Mouse (Mus musculus): ENCODE measurements around the gene Pms2. TPM values are rescaled to one million over a fixed set of nuclear protein-coding genes. Genes with fewer than 3 reads are reported as not detected.

Gene Pms2
- total and polyA plus RNA-seq, 3 experiments: 16.5 to 17.3 TPM; not detected in 1

- Histone ChIP-seq H3K9me3 (replicated peaks; ENCODE audit: insufficient read depth, low read length) (no peaks in the 10 kb centered on the region), H3K9ac (ENCODE audit: control insufficient read depth, low read depth, low read length, poor library complexity, severe bottlenecking) (no peak overlapping the region), H3K4me3 (ENCODE audit: control insufficient read depth in 1 of 2, insufficient read depth in 1 of 2, low read depth in 2 of 2, low read length in 2 of 2) (no peak overlapping the region), H3K36me3 (ENCODE audit: control insufficient read depth in 1 of 2, insufficient read depth in 2 of 2, low read length in 2 of 2) (peaks cover 5 to 9% of the 10 kb centered on the region in 2 experiments), H3K27ac (ENCODE audit: control insufficient read depth, low read depth, low read length) (no peak overlapping the region), H3K27me3 (ENCODE audit: control insufficient read depth in 1 of 2, insufficient read depth in 2 of 2, low read length in 2 of 2) (no peaks in the 10 kb centered on the region), H3K4me1 (ENCODE audit: control insufficient read depth in 1 of 2, insufficient read depth in 2 of 2, low read length in 2 of 2) (peaks cover 2 to 13% of the 10 kb centered on the region in 2 experiments), H3K79me2 (ENCODE audit: control insufficient read depth, insufficient read depth, low read length, poor library complexity) (no peaks in the 10 kb centered on the region)
- TF ChIP-seq POLR2A (IDR thresholded peaks at IDR 0.05; ENCODE audit: control insufficient read depth in 1 of 2, insufficient read depth in 1 of 2, low read depth in 1 of 2, low read length in 2 of 2, poor library complexity in 1 of 2): no peak
- TF ChIP-seq GABPA (IDR thresholded peaks at IDR 0.05; ENCODE audit: low read depth, low read length): no peak
- TF ChIP-seq GATA1 (IDR thresholded peaks at IDR 0.05; ENCODE audit: low read depth, low read length): no peak
- TF ChIP-seq SIN3A (IDR thresholded peaks at IDR 0.05; ENCODE audit: low read length): no peak
- TF ChIP-seq ELF1 (IDR thresholded peaks at IDR 0.05; ENCODE audit: low read depth, low read length): no peak
- TF ChIP-seq USF2 (IDR thresholded peaks at IDR 0.05; ENCODE audit: borderline replicate concordance in 1 of 2, insufficient read depth in 1 of 2, low read depth in 1 of 2, low read length in 2 of 2): no peak
- TF ChIP-seq USF1 (IDR thresholded peaks at IDR 0.05; ENCODE audit: low read depth, low read length): no peak
- no peak for TF ChIP-seq CHD1 (IDR thresholded peaks at IDR 0.05; ENCODE audit: low read depth, low read length)
- TF ChIP-seq EP300 (IDR thresholded peaks at IDR 0.05; ENCODE audit: low read depth in 1 of 2, low read length in 2 of 2): no peak
- TF ChIP-seq ZMIZ1 (IDR thresholded peaks at IDR 0.05; ENCODE audit: low read depth, low read length): no peak
- TF ChIP-seq ZC3H11A (IDR thresholded peaks at IDR 0.05; ENCODE audit: low read depth, low read length): no peak
- no peak for TF ChIP-seq MXI1 (IDR thresholded peaks at IDR 0.05; ENCODE audit: low read depth, low read length)
- TF ChIP-seq JUND (IDR thresholded peaks at IDR 0.05; ENCODE audit: low read depth, low read length): no peak
- no peak for TF ChIP-seq MAX (IDR thresholded peaks at IDR 0.05; ENCODE audit: low read length)
- TF ChIP-seq ETS1 (IDR thresholded peaks at IDR 0.05; ENCODE audit: low read depth, low read length): no peak
- no peak for TF ChIP-seq POLR2AphosphoS5 (IDR thresholded peaks at IDR 0.05; ENCODE audit: borderline replicate concordance, low read depth, low read length)
- no peak for TF ChIP-seq SMC3 (IDR thresholded peaks at IDR 0.05; ENCODE audit: low read depth, low read length)
- no peak for DNase-seq (ENCODE audit: low read depth, low spot score)
These were observed 19.0 kb upstream of the Pms2 start for GRCm38 (mm10) chr5:143890741-143891140.

GRCm38 (mm10) chr5:143892255-143892886 is 17.4 kb upstream of the Pms2 start:
- no peak for DNase-seq (ENCODE audit: low read depth, low spot score)
- Histone ChIP-seq H3K9ac (ENCODE audit: control insufficient read depth, low read depth, low read length, poor library complexity, severe bottlenecking) (no peak overlapping the region), H3K27ac (ENCODE audit: control insufficient read depth, low read depth, low read length) (no peak overlapping the region), H3K27me3 (ENCODE audit: control insufficient read depth in 1 of 2, insufficient read depth in 2 of 2, low read length in 2 of 2) (no peaks in the 10 kb centered on the region), H3K9me3 (replicated peaks; ENCODE audit: insufficient read depth, low read length) (no peaks in the 10 kb centered on the region), H3K79me2 (ENCODE audit: control insufficient read depth, insufficient read depth, low read length, poor library complexity) (no peaks in the 10 kb centered on the region), H3K36me3 (ENCODE audit: control insufficient read depth in 1 of 2, insufficient read depth in 2 of 2, low read length in 2 of 2) (peaks cover 5 to 8% of the 10 kb centered on the region in 2 experiments), H3K4me1 (ENCODE audit: control insufficient read depth in 1 of 2, insufficient read depth in 2 of 2, low read length in 2 of 2) (peaks cover 2 to 13% of the 10 kb centered on the region in 2 experiments), H3K4me3 (ENCODE audit: control insufficient read depth in 1 of 2, insufficient read depth in 1 of 2, low read depth in 2 of 2, low read length in 2 of 2) (no peak overlapping the region)
- TF ChIP-seq SIN3A (IDR thresholded peaks at IDR 0.05; ENCODE audit: low read length) (no peak), BHLHE40 (IDR thresholded peaks at IDR 0.05; ENCODE audit: borderline replicate concordance, low read depth, low read length) (no peak), ELF1 (IDR thresholded peaks at IDR 0.05; ENCODE audit: low read depth, low read length) (no peak), GABPA (IDR thresholded peaks at IDR 0.05; ENCODE audit: low read depth, low read length) (no peak), TBP (IDR thresholded peaks at IDR 0.05; ENCODE audit: low read depth, low read length) (no peak), KAT2A (conservative IDR thresholded peaks at IDR 0.05; ENCODE audit: low read depth, low read length) (no peak), CHD2 (IDR thresholded peaks at IDR 0.05; ENCODE audit: low read length) (no peak), MEF2A (IDR thresholded peaks at IDR 0.05; ENCODE audit: extremely low read depth, insufficient replicate concordance, low read depth, low read length, poor library complexity, severe bottlenecking) (no peak), ZC3H11A (IDR thresholded peaks at IDR 0.05; ENCODE audit: low read depth, low read length) (no peak), RCOR1 (IDR thresholded peaks at IDR 0.05; ENCODE audit: low read depth, low read length) (no peak), NELFE (IDR thresholded peaks at IDR 0.05; ENCODE audit: low read depth, low read length) (no peak), TCF12 (IDR thresholded peaks at IDR 0.05; ENCODE audit: low read depth, low read length) (no peak), MXI1 (IDR thresholded peaks at IDR 0.05; ENCODE audit: low read depth, low read length) (no peak), SMC3 (IDR thresholded peaks at IDR 0.05; ENCODE audit: low read depth, low read length) (no peak), USF1 (IDR thresholded peaks at IDR 0.05; ENCODE audit: low read depth, low read length) (no peak), CTCF (IDR thresholded peaks at IDR 0.05 in 2 of 3, conservative IDR thresholded peaks at IDR 0.05 in 1 of 3; ENCODE audit: control insufficient read depth in 1 of 3, insufficient read depth in 1 of 3, low read depth in 2 of 3, low read length in 3 of 3, poor library complexity in 1 of 3, severe bottlenecking in 1 of 3) (no peak), MAFK (IDR thresholded peaks at IDR 0.05; ENCODE audit: borderline replicate concordance, low read depth, low read length) (no peak), USF2 (IDR thresholded peaks at IDR 0.05; ENCODE audit: borderline replicate concordance in 1 of 2, insufficient read depth in 1 of 2, low read depth in 1 of 2, low read length in 2 of 2) (no peak), UBTF (IDR thresholded peaks at IDR 0.05; ENCODE audit: borderline replicate concordance, insufficient read depth, low read depth, low read length) (no peak), RAD21 (IDR thresholded peaks at IDR 0.05; ENCODE audit: low read depth, low read length) (no peak)
